Mouse (Mus musculus) kidney, postnatal 25 days (tissue): ENCODE data around the gene Znhit3.

Experiments
- DNase-seq, 2 experiments: peaks; one replicate each; pipeline ENCODE4 v3.0.0; 2021; ENCODE audit warnings: mixed read lengths in 2 of 2

Gene Znhit3

GRCm38 (mm10) chr11:84916053-84916702 is at the start of gene Znhit3:
Gene Znhit3 (minus strand): TSS chr11:84916366.
- peak; percentile 93 for DNase-seq

GRCm38 (mm10) chr11:84963556-84963955 is 47.4 kb upstream of the Znhit3 start:
- peak; percentile 40 to 70 for DNase-seq

- peak in 1 of 2 experiments; percentile 30 for DNase-seq
These were observed 46.4 kb upstream of the Znhit3 start for GRCm38 (mm10) chr11:84962536-84962935.

- no peak for DNase-seq
These were observed 45.4 kb upstream of the Znhit3 start for GRCm38 (mm10) chr11:84961571-84961970.

- no peak for DNase-seq
These were observed 44.6 kb upstream of the Znhit3 start for GRCm38 (mm10) chr11:84960780-84961179.

- no peak for DNase-seq
These were observed 44.1 kb upstream of the Znhit3 start for GRCm38 (mm10) chr11:84960291-84960690.

- DNase-seq = peak; percentile 84 to 87
These were observed 43.6 kb upstream of the Znhit3 start for GRCm38 (mm10) chr11:84959701-84960181.

GRCm38 (mm10) chr11:84959181-84959580 is 43.0 kb upstream of the Znhit3 start:
- peak; percentile 40 to 73 for DNase-seq

GRCm38 (mm10) chr11:84958271-84958630 is 42.1 kb upstream of the Znhit3 start:
- peak; percentile 47 to 66 for DNase-seq

- peak; percentile 43 to 68 for DNase-seq
These were observed 41.6 kb upstream of the Znhit3 start, which contains the start of gene Car4 for GRCm38 (mm10) chr11:84957591-84958270. Gene Car4 (plus strand): TSS chr11:84957786.

GRCm38 (mm10) chr11:84957171-84957570 is 41.0 kb upstream of the Znhit3 start:
- DNase-seq = no peak

GRCm38 (mm10) chr11:84956400-84956799 is 40.2 kb upstream of the Znhit3 start:
- no peak for DNase-seq

- DNase-seq = no peak
These were observed 36.4 kb upstream of the Znhit3 start for GRCm38 (mm10) chr11:84952611-84953010.

GRCm38 (mm10) chr11:84948526-84948925 is 32.4 kb upstream of the Znhit3 start:
- DNase-seq = peak; percentile 84 to 87

GRCm38 (mm10) chr11:84948114-84948513 is 31.9 kb upstream of the Znhit3 start:
- DNase-seq = no peak

GRCm38 (mm10) chr11:84947206-84947605 is 31.0 kb upstream of the Znhit3 start:
- DNase-seq = no peak

GRCm38 (mm10) chr11:84945841-84946240 is 29.7 kb upstream of the Znhit3 start:
- peak; percentile 38 to 85 for DNase-seq

- no peak for DNase-seq
These were observed 28.7 kb upstream of the Znhit3 start for GRCm38 (mm10) chr11:84944639-84945435.

- DNase-seq = peak; percentile 78 to 85
These were observed 27.8 kb upstream of the Znhit3 start for GRCm38 (mm10) chr11:84943948-84944347.

- DNase-seq = no peak
These were observed 24.0 kb upstream of the Znhit3 start for GRCm38 (mm10) chr11:84940140-84940539.

- no peak for DNase-seq
These were observed 23.4 kb upstream of the Znhit3 start for GRCm38 (mm10) chr11:84939508-84940053.

- DNase-seq = no peak
These were observed 16.1 kb upstream of the Znhit3 start for GRCm38 (mm10) chr11:84932261-84932660.

- DNase-seq = no peak
These were observed 4.8 kb upstream of the Znhit3 start for GRCm38 (mm10) chr11:84920981-84921380.
